Mouse (Mus musculus) hindbrain, embryonic 16.5 days (tissue): Measurements from ENCODE around the gene Ncapg. TPM values are rescaled to one million over a fixed set of nuclear protein-coding genes. Genes with fewer than 3 reads are reported as not detected.
"Not testable (repeated sequence)": the region's sequence is repeated elsewhere in the genome, so short reads cannot be mapped to it uniquely, and the experiment has no call there.

Source experiments
- ATAC-seq: fragments of 200-750 bp; cut with Nextera tagmentation; 2 replicates; pipeline ENCODE4 v1.8.0; 2017; ENCODE audit warnings: moderate TSS enrichment, moderate library complexity
- H3K27ac ChIP-seq: fragments of 300-500 bp; sonication (generic); 2 replicates; pipeline ENCODE4 v1.5.1; 2014; ENCODE audit warnings: low read depth, mild to moderate bottlenecking, control low read depth, low read length, moderate library complexity
- H3K27me3 ChIP-seq: fragments of 300-500 bp; sonication (generic); replicated peaks from 2 replicates; pipeline ENCODE4 v1.6.1; 2014; ENCODE audit warnings: low read length; ENCODE audit not compliant: control insufficient read depth, insufficient read depth
- H3K36me3 ChIP-seq: fragments of 300-500 bp; sonication (generic); 2 replicates; pipeline ENCODE4 v1.6.1; 2014; ENCODE audit warnings: mild to moderate bottlenecking, low read length, moderate library complexity, mixed read lengths; ENCODE audit not compliant: control insufficient read depth, insufficient read depth
- H3K4me1 ChIP-seq: fragments of 300-500 bp; sonication (generic); 2 replicates; pipeline ENCODE4 v1.6.1; 2014; ENCODE audit warnings: low read depth, low read length; ENCODE audit not compliant: control insufficient read depth, insufficient read depth
- H3K4me2 ChIP-seq: fragments of 300-500 bp; sonication (generic); 2 replicates; pipeline ENCODE4 v1.6.1; 2014; ENCODE audit warnings: mild to moderate bottlenecking, low read length, control low read depth, moderate library complexity
- H3K4me3 ChIP-seq: fragments of 300-500 bp; sonication (generic); 2 replicates; pipeline ENCODE4 v1.5.1; 2014; ENCODE audit warnings: mild to moderate bottlenecking, low read length, control low read depth, moderate library complexity
- H3K9ac ChIP-seq: fragments of 300-500 bp; sonication (generic); 2 replicates; pipeline ENCODE4 v1.6.1; 2014; ENCODE audit warnings: low read depth, mild to moderate bottlenecking, control low read depth, low read length, moderate library complexity
- H3K9me3 ChIP-seq: fragments of 300-500 bp; sonication (generic); 2 replicates; pipeline ENCODE4 v1.6.1; 2014; ENCODE audit warnings: mild to moderate bottlenecking, low read length, moderate library complexity; ENCODE audit not compliant: control insufficient read depth
- WGBS: fragments of 180-500 bp; shearing (Covaris S2); extraction: QIAGEN DNeasy Blood & Tissue Kit; methylation state at CpG from one replicate; pipeline ENCODE4 v1.1.7; 2014; 5-methylcytosine and 5-hydroxymethylcytosine counted together
- polyA plus RNA-seq: library from polyadenylated mRNA; unstranded; fragments of >200 nt; fragmentation: Nextera tagmentation; extraction: Ambion mirVana; gene quantifications from 2 replicates; pipeline ENCODE4 v1.2.1, GENCODE M21; 2015

The Ncapg gene
- polyA plus RNA-seq, 1 experiment from 2014 or later: 7.4 TPM

GRCm38 (mm10) chr5:45658406-45658805 is 11.3 kb upstream of the Ncapg start:
- not testable (repeated sequence) for H3K27ac ChIP-seq, H3K9me3 ChIP-seq, H3K4me1 ChIP-seq, H3K9ac ChIP-seq, ATAC-seq, H3K36me3 ChIP-seq, H3K4me2 ChIP-seq, H3K27me3 ChIP-seq, H3K4me3 ChIP-seq
- WGBS: 96% methylated on average over 13 of the region's 13 CpGs

DNA sequence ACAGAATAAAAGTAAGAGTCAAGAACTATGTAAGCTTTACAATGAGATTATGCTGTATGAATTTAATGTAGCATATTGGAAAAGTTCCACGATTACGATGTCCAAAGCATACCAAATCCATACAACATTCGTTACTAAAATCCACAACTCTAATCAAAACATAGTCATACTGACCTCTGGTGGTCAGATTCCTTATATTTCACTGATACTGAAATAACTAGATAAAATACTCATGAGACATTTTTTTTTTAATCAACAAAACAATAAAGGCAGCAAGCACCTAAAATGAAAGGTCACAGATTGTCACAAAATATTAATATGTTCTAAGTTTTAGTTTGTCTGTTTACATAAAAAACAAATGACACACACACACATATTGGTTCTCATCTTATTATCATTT is 1.4 kb upstream of the Ncapg start:
- WGBS: 17% methylated on average over 3 of the region's 3 CpGs
- Histone ChIP-seq H3K9ac (no peak overlapping the region), H3K27me3 (no peaks in the 10 kb centered on the region), H3K4me3 (no peak overlapping the region), H3K27ac (no peak overlapping the region), H3K36me3 (no peaks in the 10 kb centered on the region), H3K4me1 (peaks cover 10% of the 10 kb centered on the region), H3K4me2 (peak overlapping the region; percentile 99; the same call in 1 of the 2 replicates), H3K9me3 (no peaks in the 10 kb centered on the region)
- no peak for ATAC-seq

- Histone ChIP-seq H3K4me2 (peak overlapping the region; percentile 99), H3K4me1 (peaks cover 10% of the 10 kb centered on the region), H3K9ac (peak overlapping the region; percentile 74), H3K9me3 (no peaks in the 10 kb centered on the region), H3K4me3 (peak overlapping the region; percentile 78), H3K27ac (no peak overlapping the region), H3K27me3 (no peaks in the 10 kb centered on the region), H3K36me3 (no peaks in the 10 kb centered on the region)
- 1% methylated on average over 3 of the region's 3 CpGs for WGBS
- ATAC-seq: no peak
Measured at GRCm38 (mm10) chr5:45668831-45669230, 888 bp upstream of the Ncapg start.

DNA sequence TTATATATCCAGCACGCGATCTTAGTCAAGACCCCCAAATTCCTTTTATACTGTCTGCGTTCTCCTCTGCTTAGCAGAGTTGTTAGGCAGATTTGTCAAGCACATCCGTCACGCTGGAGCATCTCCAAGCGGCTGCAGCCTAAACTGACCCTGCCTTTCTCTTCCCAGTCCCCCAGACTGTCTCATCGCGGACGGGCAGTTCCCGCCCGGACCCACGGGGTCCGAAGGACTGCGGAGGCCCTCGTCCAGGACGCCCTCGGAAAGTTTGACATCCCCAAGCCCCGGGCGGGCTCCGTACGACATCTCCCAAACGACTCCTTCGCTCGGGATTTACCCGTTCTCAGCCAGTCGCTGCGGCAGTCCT is 503 bp upstream of the Ncapg start:
- peak; percentile 79; the same call in 1 of the 2 replicates for ATAC-seq
- Histone ChIP-seq H3K27ac (peak overlapping the region; percentile 79), H3K4me2 (peak overlapping the region; percentile 99), H3K9me3 (no peaks in the 10 kb centered on the region), H3K4me3 (peak overlapping the region; percentile 78), H3K36me3 (no peaks in the 10 kb centered on the region), H3K9ac (peak overlapping the region; percentile 74), H3K4me1 (peaks cover 10% of the 10 kb centered on the region), H3K27me3 (no peaks in the 10 kb centered on the region)
- under 1% methylated on average over 24 of the region's 27 CpGs for WGBS

DNA sequence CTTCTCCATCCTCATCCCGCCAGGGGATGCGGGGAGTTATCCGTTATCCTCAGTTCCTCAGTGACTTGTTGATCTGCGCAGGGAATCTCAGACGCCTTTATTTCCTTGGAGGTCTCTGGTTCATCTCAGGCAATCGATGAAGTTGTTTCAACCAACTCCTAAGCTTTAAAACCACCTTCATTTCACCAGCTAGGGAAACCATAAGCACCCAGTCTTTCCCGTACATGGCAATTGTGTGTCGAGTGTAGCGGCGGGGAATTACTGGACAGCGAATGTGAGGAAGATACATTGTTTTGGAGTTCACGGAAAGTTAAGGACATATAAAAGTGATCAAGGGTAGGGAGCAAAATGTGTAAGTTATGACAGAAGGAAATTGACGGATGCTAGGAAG is 556 bp downstream of the Ncapg start:
- Histone ChIP-seq H3K27me3 (no peaks in the 10 kb centered on the region), H3K9me3 (no peaks in the 10 kb centered on the region), H3K27ac (no peak overlapping the region), H3K4me1 (peaks cover 10% of the 10 kb centered on the region), H3K4me3 (peak overlapping the region; percentile 78), H3K9ac (peak overlapping the region; percentile 67), H3K36me3 (no peaks in the 10 kb centered on the region), H3K4me2 (peak overlapping the region; percentile 99)
- ATAC-seq: no peak
- under 1% methylated on average over 13 of the region's 13 CpGs for WGBS

- Histone ChIP-seq H3K9ac (no peak overlapping the region), H3K36me3 (no peaks in the 10 kb centered on the region), H3K4me1 (peaks cover 10% of the 10 kb centered on the region), H3K4me2 (peak overlapping the region; percentile 27), H3K9me3 (no peaks in the 10 kb centered on the region), H3K4me3 (no peak overlapping the region; the same call in 1 of the 2 replicates), H3K27me3 (no peaks in the 10 kb centered on the region), H3K27ac (no peak overlapping the region)
- WGBS: 49% methylated on average over 5 of the region's 5 CpGs
- ATAC-seq: no peak
Measured at GRCm38 (mm10) chr5:45670894-45671494, 1.3 kb downstream of the Ncapg start.

DNA sequence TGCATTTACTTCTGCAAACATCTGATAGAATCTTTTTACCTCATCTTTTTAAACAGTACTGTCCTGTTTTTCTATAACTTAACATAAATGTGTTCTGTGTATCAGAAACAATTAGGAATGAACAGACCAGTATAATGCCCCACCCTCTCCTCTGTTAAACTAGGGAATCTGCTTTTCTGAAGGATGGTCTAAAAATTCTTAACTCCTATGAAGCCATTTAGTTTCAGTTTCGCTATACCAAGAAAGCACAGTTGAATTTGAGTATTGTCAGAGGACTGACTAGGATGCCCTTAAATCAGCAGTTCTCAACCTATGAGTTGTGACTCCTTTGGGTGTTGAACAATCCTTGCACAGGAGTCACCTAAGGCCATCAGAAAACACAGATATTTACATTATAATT is 5.3 kb downstream of the Ncapg start:
- no peak overlapping the region for H3K4me3 ChIP-seq
- H3K27me3 ChIP-seq: no peaks in the 10 kb centered on the region
- H3K36me3 ChIP-seq: no peaks in the 10 kb centered on the region
- no peak overlapping the region for H3K4me2 ChIP-seq
- 98% methylated on average over 1 of the region's 1 CpGs for WGBS
- ATAC-seq: no peak
- no peaks in the 10 kb centered on the region for H3K9me3 ChIP-seq
- H3K9ac ChIP-seq: no peak overlapping the region
- H3K27ac ChIP-seq: no peak overlapping the region
- peaks cover 4% of the 10 kb centered on the region for H3K4me1 ChIP-seq

DNA sequence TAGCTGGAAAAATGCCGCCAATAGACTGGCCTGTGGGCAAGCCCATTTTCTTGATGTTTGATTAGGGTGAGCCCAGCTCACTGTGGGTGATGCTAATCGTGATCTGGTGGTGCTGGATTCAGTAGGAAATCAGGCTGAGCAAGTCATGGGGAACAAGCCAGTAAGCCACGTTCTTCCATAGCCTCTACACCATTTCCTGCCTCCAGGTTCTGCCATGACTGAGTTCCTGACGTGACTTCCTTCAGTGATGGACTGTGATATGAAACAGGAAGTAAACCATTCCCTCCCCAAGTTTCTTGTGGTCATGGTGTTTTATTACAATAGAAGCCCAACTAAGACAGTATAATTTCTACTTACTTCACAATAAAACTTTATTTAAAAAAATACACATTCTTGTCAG is 7.9 kb downstream of the Ncapg start:
- Histone ChIP-seq H3K36me3 (no peaks in the 10 kb centered on the region), H3K4me2 (no peak overlapping the region), H3K4me1 (no peaks in the 10 kb centered on the region), H3K9ac (no peak overlapping the region), H3K9me3 (no peaks in the 10 kb centered on the region), H3K4me3 (no peak overlapping the region), H3K27me3 (no peaks in the 10 kb centered on the region), H3K27ac (no peak overlapping the region)
- WGBS: 87% methylated on average over 4 of the region's 4 CpGs
- no peak for ATAC-seq

GRCm38 (mm10) chr5:45679955-45680354 is 10.2 kb downstream of the Ncapg start:
- Histone ChIP-seq H3K9ac (no peak overlapping the region), H3K4me2 (no peak overlapping the region), H3K4me3 (no peak overlapping the region), H3K27ac (no peak overlapping the region), H3K27me3 (no peaks in the 10 kb centered on the region), H3K4me1 (no peaks in the 10 kb centered on the region), H3K9me3 (no peaks in the 10 kb centered on the region), H3K36me3 (no peaks in the 10 kb centered on the region)
- ATAC-seq: no peak

GRCm38 (mm10) chr5:45683388-45683787 is 13.7 kb downstream of the Ncapg start:
- Histone ChIP-seq H3K27me3 (no peaks in the 10 kb centered on the region), H3K4me3 (no peak overlapping the region), H3K36me3 (no peaks in the 10 kb centered on the region), H3K4me2 (no peak overlapping the region), H3K4me1 (no peaks in the 10 kb centered on the region), H3K27ac (no peak overlapping the region), H3K9me3 (no peaks in the 10 kb centered on the region), H3K9ac (no peak overlapping the region)
- WGBS: 100% methylated on average over 1 of the region's 1 CpGs
- no peak for ATAC-seq
